Mouse (Mus musculus): Measurements from ENCODE around the gene Zbtb1. TPM values are rescaled to one million over a fixed set of nuclear protein-coding genes. Genes with fewer than 3 reads are reported as not detected.

The Zbtb1 gene
- total RNA-seq, 2 experiments from 2014 or later, result 6.9 to 7.6 TPM

Other genes starting within 250 kb of the Zbtb1 start
- gene Esr2, start 193.0 kb upstream of the Zbtb1 start, total RNA-seq (2021), result under 1 TPM; 0.12 to 0.23 TPM
- not detected for gene Tex21, start 123.5 kb upstream of the Zbtb1 start, total RNA-seq (2021)
- 10 to 100 TPM; 35.0 to 37.4 TPM for gene Mthfd1, start 115.0 kb upstream of the Zbtb1 start, total RNA-seq (2021)
- 1 to 10 TPM; 3.2 to 3.3 TPM for gene Akap5, start 45.4 kb upstream of the Zbtb1 start, total RNA-seq (2021)
- 10 to 100 TPM in 1 of 2 experiments, 1 to 10 TPM in 1; 9.5 to 11.5 TPM for gene Zbtb25, start 664 bp upstream of the Zbtb1 start, total RNA-seq (2021)
- gene Hspa2, start 33.9 kb downstream of the Zbtb1 start, total RNA-seq (2021), result 10 to 100 TPM; 13.5 to 14.6 TPM
- 1 to 10 TPM; 1.6 to 1.8 TPM for gene Ppp1r36, start 47.3 kb downstream of the Zbtb1 start, total RNA-seq (2021)
- gene Plekhg3, start 160.6 kb downstream of the Zbtb1 start, total RNA-seq (2021), result 10 to 100 TPM; 29.5 TPM